Mouse (Mus musculus) stomach, embryonic 15.5 days (tissue): ENCODE results near the gene Hcls1. TPM values are rescaled to one million over a fixed set of nuclear protein-coding genes. Genes with fewer than 3 reads are reported as not detected.
A peak's percentile ranks its signal among the peaks of the same experiment; 100 is the strongest.

Experiments
- ATAC-seq: fragments of 200-750 bp; cut with Nextera tagmentation; 2 replicates; pipeline ENCODE4 v1.8.0; 2017; ENCODE audit warnings: low read depth, moderate number of reproducible peaks, moderate TSS enrichment; ENCODE audit not compliant: insufficient read depth, low FRiP score
- H3K27ac ChIP-seq: fragments of 300-500 bp; sonication (generic); 2 replicates; pipeline ENCODE4 v1.5.1; 2015; ENCODE audit warnings: mild to moderate bottlenecking, inconsistent platforms
- H3K27me3 ChIP-seq: fragments of 300-500 bp; sonication (generic); replicated peaks from 2 replicates; pipeline ENCODE4 v1.6.1; 2015; ENCODE audit warnings: inconsistent platforms
- H3K36me3 ChIP-seq: fragments of 300-500 bp; sonication (generic); 2 replicates; pipeline ENCODE4 v1.6.1; 2015; ENCODE audit warnings: inconsistent platforms
- H3K4me1 ChIP-seq: fragments of 300-500 bp; sonication (generic); 2 replicates; pipeline ENCODE4 v1.6.1; 2015; ENCODE audit warnings: inconsistent platforms
- H3K4me2 ChIP-seq: fragments of 300-500 bp; sonication (generic); 2 replicates; pipeline ENCODE4 v1.6.1; 2015; ENCODE audit warnings: mild to moderate bottlenecking, inconsistent platforms
- H3K4me3 ChIP-seq: fragments of 300-500 bp; sonication (generic); replicated peaks from 2 replicates; pipeline ENCODE4 v1.5.1; 2015; ENCODE audit warnings: inconsistent platforms
- H3K9ac ChIP-seq: fragments of 300-500 bp; sonication (generic); 2 replicates; pipeline ENCODE4 v1.6.1; 2015; ENCODE audit warnings: inconsistent platforms
- H3K9me3 ChIP-seq: fragments of 300-500 bp; sonication (generic); 2 replicates; pipeline ENCODE4 v1.6.1; 2016; ENCODE audit warnings: inconsistent platforms
- WGBS: fragments of 180-500 bp; shearing (Covaris S2); methylation state at CpG from one replicate; pipeline ENCODE4 v1.1.7; 2015; 5-methylcytosine and 5-hydroxymethylcytosine counted together
- polyA plus RNA-seq: library from polyadenylated mRNA; unstranded; fragments of >200 nt; fragmentation: Nextera tagmentation; extraction: Ambion mirVana; gene quantifications from 2 replicates; pipeline ENCODE4 v1.2.1, GENCODE M21; 2015

The Hcls1 gene
- polyA plus RNA-seq: 8.9 and 9.0 TPM in 2 replicates

DNA sequence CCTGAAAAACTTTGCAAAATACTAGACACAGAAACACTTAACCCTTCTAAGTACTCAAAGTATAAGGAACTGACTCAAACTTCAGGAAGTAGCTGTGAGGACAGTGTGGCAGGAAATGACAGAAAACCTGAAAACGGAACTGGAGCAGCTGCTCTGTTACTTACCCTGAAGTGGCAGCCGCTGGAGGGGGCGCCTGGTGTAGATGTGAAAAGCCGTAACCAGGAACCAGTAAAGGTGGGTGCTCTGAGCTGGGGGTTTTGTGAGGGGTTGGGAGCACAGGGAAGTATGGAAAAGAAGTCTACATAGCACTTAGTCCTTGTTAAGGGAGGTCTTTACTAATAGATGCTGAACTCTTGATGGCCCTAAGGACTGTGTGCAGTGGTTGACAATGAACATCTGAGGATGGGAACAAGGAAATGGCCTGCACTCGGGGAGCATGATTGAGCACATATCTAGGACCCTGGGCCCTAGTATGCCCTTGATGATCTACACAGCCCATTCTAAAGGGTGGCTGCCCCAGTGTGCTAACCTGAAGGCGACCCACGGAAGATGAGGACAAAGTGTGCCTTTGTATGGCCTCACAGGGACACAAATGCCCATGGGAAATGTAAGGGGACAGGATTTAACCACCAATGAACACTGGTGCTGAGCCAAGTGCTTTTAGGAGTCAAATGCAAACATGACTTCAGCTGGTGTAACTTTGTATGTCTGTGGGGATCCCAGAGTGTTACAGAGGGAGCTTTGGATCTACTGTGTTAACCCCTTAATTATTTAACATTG lies at the start of gene Hcls1:
Gene Hcls1 (plus strand): TSS at position 143 of the 780 bp plus-strand sequence.
- Histone ChIP-seq H3K9ac (no peak within 1 kb of the TSS), H3K4me3 (no peak within 1 kb of the TSS; the same call in 1 of the 2 replicates), H3K27ac (peak within 1 kb of the TSS; percentile 67; the same call in 1 of the 2 replicates), H3K4me1 (no peaks in the 10 kb centered on the region), H3K4me2 (no peak within 1 kb of the TSS), H3K27me3 (no peaks in the 10 kb centered on the region), H3K36me3 (peaks cover 16% of the 10 kb centered on the region; the same call in 1 of the 2 replicates), H3K9me3 (no peaks in the 10 kb centered on the region)
- 59% methylated on average over 7 of the region's 7 CpGs for WGBS
- ATAC-seq: no peak

DNA sequence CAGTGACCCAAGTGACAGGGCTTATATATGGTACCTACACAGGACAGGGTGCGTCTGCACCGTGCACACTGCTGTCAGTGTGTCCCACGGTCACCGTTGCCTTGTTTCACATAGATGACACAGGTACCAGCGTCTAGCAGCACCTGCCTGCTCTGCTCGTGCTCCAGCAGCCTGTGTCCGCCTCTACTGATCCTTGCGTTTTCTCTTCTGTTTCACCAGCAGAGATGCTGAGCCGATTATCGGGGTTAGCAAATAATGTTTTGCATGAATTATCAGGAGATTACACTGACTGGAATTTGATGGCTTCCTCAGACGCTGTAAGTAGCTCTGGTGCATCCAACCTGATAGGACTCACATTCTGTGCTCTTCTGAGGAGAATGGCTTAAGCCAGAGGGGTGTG lies 48.9 kb upstream of the Hcls1 start:
- Histone ChIP-seq H3K4me3 (no peak overlapping the region), H3K9ac (no peak overlapping the region), H3K27ac (no peak overlapping the region), H3K4me2 (no peak overlapping the region), H3K36me3 (0 out of 2 replicates have a peak, but pooled peaks cover 9% of the 10 kb centered on the region), H3K9me3 (no peaks in the 10 kb centered on the region), H3K27me3 (no peaks in the 10 kb centered on the region), H3K4me1 (no peaks in the 10 kb centered on the region)
- 91% methylated on average over 11 of the region's 11 CpGs for WGBS
- ATAC-seq: no peak

DNA sequence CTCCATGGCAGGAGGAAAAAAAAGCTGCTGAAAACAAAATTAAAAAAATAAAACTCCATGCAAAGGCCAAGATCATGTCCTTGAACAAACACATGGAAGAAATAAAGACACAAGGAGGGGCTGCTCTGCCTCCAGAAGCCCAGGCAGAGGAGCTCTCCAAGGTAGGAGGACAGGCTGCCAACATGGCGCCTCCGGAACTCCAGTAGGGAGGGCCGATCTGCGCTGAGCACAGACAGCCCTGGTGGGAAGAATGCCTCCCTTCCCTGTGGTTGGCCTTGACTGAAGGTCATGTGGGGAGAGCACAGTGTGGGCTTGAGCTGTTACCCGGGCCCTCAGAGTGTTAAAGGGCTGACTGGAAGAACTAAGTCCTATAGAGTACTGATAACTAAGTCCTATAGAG lies 47.2 kb upstream of the Hcls1 start:
- no peak for ATAC-seq
- Histone ChIP-seq H3K27me3 (no peaks in the 10 kb centered on the region), H3K36me3 (peaks cover 17% of the 10 kb centered on the region; the same call in 1 of the 2 replicates), H3K4me2 (no peak overlapping the region), H3K9ac (no peak overlapping the region), H3K4me1 (no peaks in the 10 kb centered on the region), H3K9me3 (no peaks in the 10 kb centered on the region), H3K27ac (no peak overlapping the region), H3K4me3 (no peak overlapping the region)
- 74% methylated on average over 5 of the region's 5 CpGs for WGBS

DNA sequence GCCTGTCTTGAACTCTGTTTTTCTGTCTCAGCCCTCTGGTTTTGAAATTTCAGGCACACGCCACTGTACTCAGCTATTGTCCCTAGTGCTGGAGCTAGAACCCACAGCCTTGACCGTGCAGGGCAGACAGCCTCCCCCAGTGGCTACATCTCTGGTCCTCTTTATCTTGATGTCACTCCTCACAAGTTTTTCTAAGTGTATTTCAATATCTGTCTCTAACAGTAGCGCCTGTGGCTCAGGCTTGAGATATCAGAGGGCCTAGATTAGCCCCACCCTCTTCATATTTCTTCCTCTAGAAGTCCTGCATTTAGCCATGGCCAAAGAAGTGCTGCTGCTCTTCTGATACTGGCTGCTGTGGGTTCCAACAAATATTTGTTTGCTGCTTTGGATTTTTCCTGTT lies 44.2 kb upstream of the Hcls1 start:
- Histone ChIP-seq H3K27me3 (no peaks in the 10 kb centered on the region), H3K9ac (no peak overlapping the region), H3K4me3 (no peak overlapping the region), H3K4me1 (no peaks in the 10 kb centered on the region), H3K36me3 (peaks cover 20% of the 10 kb centered on the region; the same call in 1 of the 2 replicates), H3K4me2 (no peak overlapping the region), H3K9me3 (no peaks in the 10 kb centered on the region), H3K27ac (no peak overlapping the region)
- ATAC-seq: peak; percentile 93
- 81% methylated on average over 3 of the region's 3 CpGs for WGBS

DNA sequence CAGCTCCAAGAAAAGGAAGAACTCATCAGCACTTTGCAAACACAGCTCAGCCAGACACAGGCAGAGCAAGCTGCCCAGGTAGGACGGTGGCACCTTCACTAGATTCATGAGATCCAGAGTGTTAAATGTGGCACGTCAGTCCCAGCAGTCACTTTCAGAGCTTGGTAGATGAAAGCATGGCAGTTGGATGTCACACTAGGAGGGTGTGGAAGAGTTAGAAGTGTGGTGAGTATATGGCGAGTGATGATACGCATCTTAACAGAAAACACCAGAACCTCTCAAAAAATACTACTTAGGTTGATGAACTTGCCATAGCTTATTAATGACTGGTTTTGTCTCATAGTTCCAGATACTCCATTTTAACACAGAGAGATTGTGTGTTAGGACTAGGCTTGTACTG lies 43.4 kb upstream of the Hcls1 start:
- 84% methylated on average over 4 of the region's 4 CpGs for WGBS
- H3K4me2 ChIP-seq: no peak overlapping the region
- peaks cover 17% of the 10 kb centered on the region; the same call in 1 of the 2 replicates for H3K36me3 ChIP-seq

DNA sequence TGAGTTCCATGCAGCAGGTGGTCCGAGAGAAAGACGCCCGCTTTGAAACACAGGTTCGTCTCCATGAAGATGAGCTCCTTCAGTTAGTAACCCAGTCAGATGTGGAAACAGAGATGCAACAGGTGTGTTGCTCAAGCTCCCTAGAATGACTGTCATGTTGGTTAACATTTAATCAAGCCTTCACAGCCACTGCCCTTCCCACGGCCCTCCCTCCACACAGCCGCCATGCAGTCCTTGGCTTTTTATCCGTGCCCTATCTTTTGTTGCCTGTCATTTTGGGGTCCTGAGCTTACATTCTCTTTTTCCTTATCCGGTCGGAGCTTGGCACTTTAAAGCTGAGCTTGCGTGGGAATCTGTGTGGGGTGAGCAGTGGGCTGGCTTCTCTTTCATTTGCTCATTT lies 41.5 kb upstream of the Hcls1 start:
- Histone ChIP-seq H3K4me1 (no peaks in the 10 kb centered on the region), H3K27me3 (no peaks in the 10 kb centered on the region), H3K27ac (no peak overlapping the region), H3K9me3 (no peaks in the 10 kb centered on the region), H3K36me3 (peaks cover 21% of the 10 kb centered on the region; the same call in 1 of the 2 replicates), H3K9ac (no peak overlapping the region), H3K4me3 (no peak overlapping the region), H3K4me2 (no peak overlapping the region)
- 86% methylated on average over 10 of the region's 10 CpGs for WGBS
- no peak for ATAC-seq

More for the DNA sequence above, 43.4 kb upstream of the Hcls1 start:
- Histone ChIP-seq H3K27me3 (no peaks in the 10 kb centered on the region), H3K4me1 (no peaks in the 10 kb centered on the region), H3K9ac (no peak overlapping the region), H3K27ac (no peak overlapping the region), H3K4me3 (no peak overlapping the region), H3K9me3 (no peaks in the 10 kb centered on the region)
- ATAC-seq: no peak

DNA sequence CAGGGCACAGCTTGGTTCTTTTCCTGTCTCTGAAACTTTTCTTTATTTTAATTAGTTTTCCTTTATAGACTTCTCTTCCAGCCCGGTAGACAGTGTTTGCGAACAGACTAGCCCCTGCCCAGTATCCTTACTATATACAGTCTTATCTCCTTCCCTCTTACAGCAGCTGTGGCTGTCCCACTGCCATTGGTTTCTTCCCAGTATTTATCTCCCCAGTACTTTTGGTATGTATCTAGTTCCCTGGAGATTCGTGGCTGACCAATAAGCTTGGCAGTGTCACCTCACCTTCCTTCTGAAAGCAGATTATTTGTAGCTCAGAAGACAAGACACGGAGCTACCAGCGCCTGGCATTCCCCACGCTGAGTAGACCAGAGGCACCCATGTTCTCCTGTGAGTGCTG lies 38.1 kb upstream of the Hcls1 start:
- WGBS: 91% methylated on average over 6 of the region's 6 CpGs
- H3K36me3 ChIP-seq: 0 out of 2 replicates have a peak, but pooled peaks cover 15% of the 10 kb centered on the region

DNA sequence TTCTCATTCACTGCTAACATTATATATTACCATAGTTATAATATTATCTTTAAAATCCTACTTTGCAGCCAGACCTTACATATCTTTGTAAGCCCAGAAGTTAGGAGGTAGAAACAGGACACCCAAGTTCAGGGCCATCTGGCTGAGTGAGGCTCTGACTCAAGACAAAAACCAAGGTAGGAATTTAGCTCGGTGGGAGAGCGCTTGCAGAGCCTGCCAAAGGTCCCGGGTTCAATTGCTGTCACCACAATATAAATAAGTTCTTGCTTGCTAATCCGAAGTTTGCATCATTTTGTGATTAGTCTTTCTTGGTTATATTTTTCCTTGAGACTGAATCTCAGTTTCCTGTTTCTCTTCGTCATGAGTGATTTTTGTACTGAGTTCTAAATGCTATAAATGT lies 31.6 kb upstream of the Hcls1 start:
- Histone ChIP-seq H3K36me3 (0 out of 2 replicates have a peak, but pooled peaks cover 21% of the 10 kb centered on the region), H3K4me2 (no peak overlapping the region), H3K9ac (no peak overlapping the region), H3K27ac (no peak overlapping the region), H3K4me3 (no peak overlapping the region), H3K9me3 (no peaks in the 10 kb centered on the region), H3K27me3 (no peaks in the 10 kb centered on the region), H3K4me1 (no peaks in the 10 kb centered on the region)
- WGBS: 85% methylated on average over 5 of the region's 5 CpGs
- ATAC-seq: no peak

More for the DNA sequence above, 38.1 kb upstream of the Hcls1 start:
- Histone ChIP-seq H3K27me3 (no peaks in the 10 kb centered on the region), H3K4me3 (no peak overlapping the region), H3K27ac (no peak overlapping the region), H3K9ac (no peak overlapping the region), H3K4me1 (no peaks in the 10 kb centered on the region), H3K4me2 (no peak overlapping the region), H3K9me3 (no peaks in the 10 kb centered on the region)
- ATAC-seq: no peak

DNA sequence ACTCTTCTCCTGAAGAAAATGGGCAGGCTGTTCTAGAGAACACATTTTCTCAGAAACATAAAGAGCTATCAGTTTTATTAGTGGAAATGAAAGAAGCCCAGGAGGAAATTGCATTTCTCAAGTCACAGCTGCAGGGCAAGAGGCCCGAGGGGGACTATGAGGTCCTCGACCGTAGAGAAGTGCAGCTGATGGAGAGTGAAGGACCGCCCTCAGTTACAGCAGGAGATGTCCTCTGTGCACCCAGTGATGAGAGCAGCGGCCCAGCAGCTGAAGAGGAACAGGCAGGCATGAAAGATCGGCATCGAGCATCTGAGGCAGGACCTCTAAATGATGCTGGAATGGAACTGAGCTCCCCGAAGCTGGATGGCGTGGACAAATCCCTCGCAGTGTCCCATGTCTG lies 22.9 kb upstream of the Hcls1 start:
- H3K9me3 ChIP-seq: no peaks in the 10 kb centered on the region
- no peak overlapping the region for H3K27ac ChIP-seq
- H3K36me3 ChIP-seq: peaks cover 26% of the 10 kb centered on the region
- ATAC-seq: no peak
- H3K9ac ChIP-seq: no peak overlapping the region
- WGBS: 80% methylated on average over 10 of the region's 10 CpGs
- no peaks in the 10 kb centered on the region for H3K27me3 ChIP-seq
- no peaks in the 10 kb centered on the region for H3K4me1 ChIP-seq
- H3K4me3 ChIP-seq: no peak overlapping the region
- no peak overlapping the region for H3K4me2 ChIP-seq

DNA sequence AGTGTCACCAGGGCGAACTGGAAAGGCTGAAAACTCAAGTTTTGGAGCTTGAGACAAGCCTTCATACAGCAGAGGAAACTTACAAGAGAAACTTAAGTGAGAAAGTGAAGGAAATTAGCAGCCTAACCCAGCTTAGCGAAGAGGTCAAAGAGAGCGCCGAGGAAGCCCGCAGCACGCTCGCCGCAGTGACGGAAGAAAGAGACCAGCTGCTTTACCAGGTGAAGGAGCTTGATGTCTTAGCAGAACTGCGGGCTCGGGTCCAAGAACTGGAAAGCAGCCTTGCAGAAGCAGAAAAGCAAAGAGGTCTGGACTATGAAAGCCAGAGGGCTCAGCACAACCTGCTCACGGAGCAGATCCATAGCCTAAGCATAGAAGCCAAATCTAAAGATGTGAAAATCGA lies 22.5 kb upstream of the Hcls1 start:
- H3K9me3 ChIP-seq: no peaks in the 10 kb centered on the region
- no peaks in the 10 kb centered on the region for H3K4me1 ChIP-seq
- no peak overlapping the region for H3K9ac ChIP-seq
- H3K4me2 ChIP-seq: no peak overlapping the region
- 63% methylated on average over 13 of the region's 13 CpGs for WGBS
- H3K36me3 ChIP-seq: peaks cover 26% of the 10 kb centered on the region
- ATAC-seq: no peak
- no peak overlapping the region for H3K27ac ChIP-seq
- no peak overlapping the region for H3K4me3 ChIP-seq
- H3K27me3 ChIP-seq: no peaks in the 10 kb centered on the region

DNA sequence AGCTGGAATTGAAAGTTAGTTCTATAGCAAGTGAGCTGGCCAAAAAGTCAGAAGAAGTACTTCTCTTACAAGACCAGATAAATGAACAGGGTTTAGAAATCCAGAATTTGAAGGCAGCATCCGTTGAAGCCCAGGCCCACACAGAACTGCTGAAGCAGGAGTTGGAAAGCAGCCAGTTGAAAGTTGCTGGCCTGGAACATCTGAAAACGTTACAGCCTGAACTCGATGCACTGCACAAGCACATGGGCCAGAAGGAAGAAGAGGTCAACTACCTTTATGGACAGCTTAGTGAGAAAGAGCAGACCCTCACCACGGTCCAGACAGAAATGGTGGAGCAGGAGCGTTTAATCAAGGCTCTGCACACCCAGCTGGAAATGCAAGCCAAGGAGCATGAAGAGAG lies 20.6 kb upstream of the Hcls1 start:
- no peak for ATAC-seq
- H3K4me2 ChIP-seq: no peak overlapping the region
- H3K27ac ChIP-seq: no peak overlapping the region
- H3K36me3 ChIP-seq: peaks cover 35% of the 10 kb centered on the region
- no peak overlapping the region for H3K9ac ChIP-seq
- H3K9me3 ChIP-seq: no peaks in the 10 kb centered on the region
- H3K4me3 ChIP-seq: no peak overlapping the region
- H3K27me3 ChIP-seq: no peaks in the 10 kb centered on the region
- whole genome bisulfite sequencing: 58% methylated on average over 5 of the region's 5 CpGs
- H3K4me1 ChIP-seq: no peaks in the 10 kb centered on the region

DNA sequence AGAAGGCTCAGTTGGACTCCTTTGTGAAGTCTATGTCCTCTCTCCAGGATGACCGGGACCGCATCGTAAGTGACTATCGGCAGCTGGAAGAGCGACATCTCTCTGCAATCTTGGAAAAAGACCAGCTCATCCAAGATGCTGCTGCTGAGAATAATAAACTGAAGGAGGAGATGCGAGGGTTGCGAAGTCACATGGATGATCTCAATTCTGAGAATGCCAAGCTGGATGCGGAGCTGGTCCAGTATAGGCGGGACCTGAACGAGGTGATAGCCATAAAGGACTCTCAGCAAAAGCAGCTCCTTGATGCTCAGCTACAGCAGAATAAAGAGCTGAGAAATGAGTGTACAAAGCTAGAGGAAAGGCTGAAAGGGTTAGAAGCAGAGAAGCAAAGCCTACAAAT lies 16.3 kb upstream of the Hcls1 start:
- Histone ChIP-seq H3K4me2 (no peak overlapping the region), H3K27ac (no peak overlapping the region), H3K36me3 (peaks cover 34% of the 10 kb centered on the region), H3K4me3 (no peak overlapping the region), H3K9ac (no peak overlapping the region), H3K9me3 (no peaks in the 10 kb centered on the region), H3K27me3 (no peaks in the 10 kb centered on the region), H3K4me1 (no peaks in the 10 kb centered on the region)
- no peak for ATAC-seq
- 94% methylated on average over 10 of the region's 10 CpGs for WGBS
